In the genomic region with DNA sequence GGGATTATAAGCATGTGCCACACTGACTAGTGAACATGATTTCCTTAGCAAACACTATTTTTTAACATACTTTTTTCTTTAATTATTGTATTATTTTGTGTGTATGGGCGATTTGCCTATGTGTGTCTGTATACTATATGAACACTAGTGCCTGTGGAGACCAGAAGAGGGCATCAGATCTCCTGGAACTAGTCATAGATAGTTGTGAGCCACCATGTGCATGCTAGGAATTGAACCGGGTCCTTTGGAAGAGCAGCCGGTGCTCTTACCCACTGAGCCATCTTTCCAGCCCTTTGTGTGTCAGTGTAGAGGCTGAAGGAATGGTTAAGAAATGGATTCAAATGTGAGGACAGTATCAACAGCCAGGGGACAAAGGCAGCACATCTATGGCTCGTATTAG, we compare ENCODE assay signal across 19 mouse cellular contexts.
DNase-seq lines count a peak whose midpoint lies in the region; ATAC-seq and TF ChIP-seq lines count a peak whose summit lies in the region.
"Had no signal": no experiment of that assay in that cellular context is flagged by ENCODE, and none has a peak within 500 bp of the region (broad histone marks: within the 10 kb centered on the region; RNA-seq: fewer than 3 reads in every experiment).

No protein-coding gene starts in this region.

- ATAC-seq in cerebellum, adult (ENCODE audit: insufficient number of reproducible peaks, low FRiP score, low TSS enrichment): no peak
- ATAC-seq: activated CD4-positive, CD25-positive, alpha-beta regulatory T cell, adult 4 months; Patski had no signal

- TF ChIP-seq CTCF in gastrocnemius, adult 2 months (IDR thresholded peaks at IDR 0.05): peak; percentile 35
- TF ChIP-seq CTCF in kidney, adult 2 months (conservative IDR thresholded peaks at IDR 0.05; ENCODE audit: insufficient read depth, insufficient read length, low read depth, low read length): 0 out of 2 replicates have a peak, but pooled peaks have one; percentile 11

- peak; percentile 11 for DNase-seq in gastrocnemius, adult 2 months
- DNase-seq in gastrocnemius, postnatal 4 days (ENCODE audit: low spot score in 2 of 2): no peak
- DNase-seq in kidney, adult 2 months: no peak
- DNase-seq in kidney, postnatal 25 days: no peak
- DNase-seq in lung, postnatal 36 days: peak; percentile 29
- DNase-seq in lung, adult 18-20 months: no peak
- DNase-seq in ZHBTc4 (ENCODE audit: low read depth, low spot score): peak; percentile 29
- DNase-seq: adrenal gland, postnatal 10 days; cerebellum, adult 11 months; cerebellum, postnatal 14 days; kidney, adult 18-20 months; kidney, postnatal 14 days; layer of hippocampus, adult 9-11 months; right cerebral cortex, postnatal 4 days had no signal

- H3K4me1 ChIP-seq in kidney, adult 2 months (ENCODE audit: control insufficient read depth, insufficient read depth, low read length): no peaks in the 10 kb centered on the region
- H3K4me1 ChIP-seq: embryonic facial prominence, embryonic 15.5 days; hindbrain, embryonic 15.5 days had no signal

- TF ChIP-seq POLR2A in kidney, adult 2 months (IDR thresholded peaks at IDR 0.05; ENCODE audit: low read depth, low read length): no peak

- H3K27ac ChIP-seq in gastrocnemius, adult 2 months: 0 out of 2 replicates have a peak overlapping the region, but pooled peaks have one; percentile 12
- no peak overlapping the region for H3K27ac ChIP-seq in kidney, adult 2 months (ENCODE audit: insufficient read depth, low read depth, low read length)
- H3K27ac ChIP-seq: embryonic facial prominence, embryonic 15.5 days; hindbrain, embryonic 15.5 days had no signal

- H3K4me3 ChIP-seq in gastrocnemius, adult 2 months: no peak overlapping the region
- H3K4me3 ChIP-seq in kidney, adult 2 months (ENCODE audit: insufficient read depth, low read depth, low read length): no peak overlapping the region
- H3K4me3 ChIP-seq: embryonic facial prominence, embryonic 15.5 days; hindbrain, embryonic 15.5 days had no signal

- no peaks in the 10 kb centered on the region for H3K27me3 ChIP-seq in kidney, adult 2 months (replicated peaks; ENCODE audit: control insufficient read depth, insufficient read depth, low read length)
- H3K27me3 ChIP-seq: embryonic facial prominence, embryonic 15.5 days; hindbrain, embryonic 15.5 days; Patski had no signal

- H3K36me3 ChIP-seq in kidney, adult 2 months (ENCODE audit: control insufficient read depth, insufficient read depth, low read length): no peaks in the 10 kb centered on the region

- intact Hi-C loops in gastrocnemius, adult 2 months (cut with DNase I): no loop called here

- 91% methylated on average over 4 of the region's 4 CpGs for WGBS in kidney, adult 2 months

Comparison
In these comparisons a context has a peak if more than half of its experiments do, and no peak if none do; other contexts are left out.
1. DNase-seq: peak in gastrocnemius, adult 2 months (single experiment), lung, postnatal 36 days (single experiment) and ZHBTc4 (single experiment); none in gastrocnemius, postnatal 4 days (0 of 2), kidney, adult 2 months (single experiment), kidney, postnatal 25 days (0 of 2) and lung, adult 18-20 months (0 of 2).